Mouse (Mus musculus) limb, embryonic 14.5 days (tissue): ENCODE results near the gene Med17. TPM values are rescaled to one million over a fixed set of nuclear protein-coding genes. Genes with fewer than 3 reads are reported as not detected.

ENCODE experiments used
- ATAC-seq: fragments of 200-750 bp; cut with Nextera tagmentation; 2 replicates; pipeline ENCODE4 v1.8.0; 2017; ENCODE audit warnings: low read depth, moderate number of reproducible peaks, moderate TSS enrichment; ENCODE audit not compliant: low FRiP score
- DNase-seq: peaks from one replicate; pipeline ENCODE4 v3.0.0-alpha.2; 2015; ENCODE audit warnings: low spot score
- H3K27ac ChIP-seq: fragments of 300-500 bp; sonication (generic); replicated peaks from 2 replicates; pipeline ENCODE4 v1.5.1; 2014; ENCODE audit warnings: low read depth, mild to moderate bottlenecking, low read length, moderate library complexity, mixed read lengths
- H3K27me3 ChIP-seq: fragments of 300-500 bp; sonication (generic); 2 replicates; pipeline ENCODE4 v1.6.1; 2014; ENCODE audit warnings: low read length, mixed read lengths; ENCODE audit not compliant: control insufficient read depth, insufficient read depth
- H3K36me3 ChIP-seq: fragments of 300-500 bp; sonication (generic); 2 replicates; pipeline ENCODE4 v1.6.1; 2014; ENCODE audit warnings: mild to moderate bottlenecking, low read length, moderate library complexity, mixed read lengths; ENCODE audit not compliant: control insufficient read depth, insufficient read depth
- H3K4me1 ChIP-seq: fragments of 300-500 bp; sonication (generic); 2 replicates; pipeline ENCODE4 v1.6.1; 2014; ENCODE audit warnings: antibody characterized with exemption, low read length, mixed read lengths; ENCODE audit not compliant: control insufficient read depth, insufficient read depth
- H3K4me2 ChIP-seq: fragments of 300-500 bp; sonication (generic); replicated peaks from 2 replicates; pipeline ENCODE4 v1.6.1; 2014; ENCODE audit warnings: low read depth, mild to moderate bottlenecking, low read length, moderate library complexity; ENCODE audit not compliant: severe bottlenecking
- H3K4me3 ChIP-seq: fragments of 300-500 bp; sonication (generic); replicated peaks from 2 replicates; pipeline ENCODE4 v1.5.1; 2014; ENCODE audit warnings: low read length
- H3K9ac ChIP-seq: fragments of 300-500 bp; sonication (generic); 2 replicates; pipeline ENCODE4 v1.6.1; 2014; ENCODE audit warnings: mild to moderate bottlenecking, low read depth, low read length, moderate library complexity; ENCODE audit not compliant: severe bottlenecking
- H3K9me3 ChIP-seq: fragments of 300-500 bp; sonication (generic); 2 replicates; pipeline ENCODE4 v1.6.1; 2016; ENCODE audit warnings: low read length; ENCODE audit not compliant: control insufficient read depth
- POLR2A ChIP-seq: fragments of 200-500 bp; IDR thresholded peaks from 2 replicates; pipeline ENCODE4 v1.8.0; 2012; ENCODE audit warnings: inconsistent platforms, mild to moderate bottlenecking, moderate library complexity, borderline replicate concordance; ENCODE audit not compliant: insufficient read depth, insufficient read length; ENCODE audit errors: extremely low read depth
- WGBS: fragments of 180-500 bp; shearing (Covaris S2); extraction: QIAGEN DNeasy Blood & Tissue Kit; methylation state at CpG from one replicate; pipeline ENCODE4 v1.1.7; 2014; 5-methylcytosine and 5-hydroxymethylcytosine counted together
- polyA plus RNA-seq, 2 experiments: library from polyadenylated mRNA; depleted of rRNA in 1 of 2; stranded (reverse) in 1 of 2; unstranded in 1 of 2; fragments of >200 nt; fragmentation: Nextera tagmentation in 1 of 2; extraction: Ambion mirVana in 1 of 2; gene quantifications; 2 replicates each; pipeline versions ENCODE4 v1.2.1 to v1.2.3; 2012 to 2014

The Med17 gene
- polyA plus RNA-seq, 2 experiments = 33.6 to 46.4 TPM

DNA sequence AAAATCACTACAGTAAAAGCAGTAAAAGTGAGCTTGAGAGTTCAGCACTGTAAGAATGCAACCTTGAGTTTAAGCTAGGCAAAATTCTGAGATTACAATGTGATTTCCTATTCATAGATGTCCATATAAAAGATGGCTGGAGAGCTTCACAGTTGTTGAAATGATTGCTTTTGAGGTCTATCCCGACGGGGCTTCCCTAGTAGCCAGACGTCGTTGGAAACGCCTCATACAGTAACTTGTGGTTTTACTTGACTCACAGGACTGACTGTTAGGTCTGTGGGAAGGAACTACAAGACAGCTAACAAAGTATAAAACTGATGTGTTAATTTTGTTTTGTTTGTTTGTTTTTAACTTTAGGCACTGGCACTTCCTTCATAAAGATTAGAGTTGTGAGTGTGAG lies 33.9 kb upstream of the Med17 start:
- 82% methylated on average over 5 of the region's 5 CpGs for WGBS
- no peak overlapping the region for H3K27ac ChIP-seq
- no peak for TF ChIP-seq POLR2A
- no peaks in the 10 kb centered on the region for H3K27me3 ChIP-seq
- H3K4me3 ChIP-seq = no peak overlapping the region
- ATAC-seq = no peak
- H3K9ac ChIP-seq = no peak overlapping the region
- DNase-seq = no peak
- H3K4me1 ChIP-seq = peaks cover 5% of the 10 kb centered on the region
- H3K4me2 ChIP-seq = no peak overlapping the region
- no peaks in the 10 kb centered on the region for H3K9me3 ChIP-seq
- H3K36me3 ChIP-seq = peaks cover 77% of the 10 kb centered on the region

DNA sequence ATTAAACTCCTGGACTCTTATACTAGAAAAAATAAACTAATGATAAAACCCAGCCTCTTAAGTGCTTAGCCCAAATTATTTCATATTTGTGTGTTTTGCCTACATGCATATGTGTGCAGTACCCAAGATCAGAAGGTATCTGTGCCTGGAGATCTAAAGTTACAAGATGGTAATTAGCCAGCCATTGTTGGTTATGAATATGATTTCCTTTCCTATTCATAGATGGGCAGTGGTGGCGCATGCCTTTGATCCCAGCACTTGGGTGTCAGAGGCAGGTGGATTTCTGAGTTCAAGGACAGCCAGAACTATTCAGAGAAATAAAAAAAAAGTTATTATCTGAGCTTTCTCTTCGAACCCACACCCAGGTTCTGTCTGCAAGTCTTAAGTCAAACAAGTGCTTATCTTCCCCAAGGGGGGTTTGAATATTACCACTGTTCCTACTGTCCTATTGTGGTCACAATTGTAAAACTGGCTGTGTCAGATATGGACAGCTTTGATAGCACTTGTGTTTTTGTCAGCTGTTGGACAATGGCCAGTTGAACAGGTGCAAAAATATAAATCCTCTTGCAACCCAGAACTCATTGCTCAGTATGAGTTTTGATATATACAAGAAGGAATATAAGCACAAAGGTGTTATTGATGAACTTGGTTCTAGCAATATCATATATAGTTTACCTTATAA lies 32.5 kb upstream of the Med17 start:
- no peak for ATAC-seq
- no peak for DNase-seq
- no peak overlapping the region for H3K4me3 ChIP-seq
- no peaks in the 10 kb centered on the region for H3K9me3 ChIP-seq
- H3K27me3 ChIP-seq = no peaks in the 10 kb centered on the region
- H3K36me3 ChIP-seq = peaks cover 83% of the 10 kb centered on the region
- H3K27ac ChIP-seq = no peak overlapping the region
- no peak for TF ChIP-seq POLR2A
- H3K9ac ChIP-seq = no peak overlapping the region
- H3K4me1 ChIP-seq = peaks cover 16% of the 10 kb centered on the region
- 93% methylated on average over 2 of the region's 2 CpGs for WGBS
- no peak overlapping the region for H3K4me2 ChIP-seq

DNA sequence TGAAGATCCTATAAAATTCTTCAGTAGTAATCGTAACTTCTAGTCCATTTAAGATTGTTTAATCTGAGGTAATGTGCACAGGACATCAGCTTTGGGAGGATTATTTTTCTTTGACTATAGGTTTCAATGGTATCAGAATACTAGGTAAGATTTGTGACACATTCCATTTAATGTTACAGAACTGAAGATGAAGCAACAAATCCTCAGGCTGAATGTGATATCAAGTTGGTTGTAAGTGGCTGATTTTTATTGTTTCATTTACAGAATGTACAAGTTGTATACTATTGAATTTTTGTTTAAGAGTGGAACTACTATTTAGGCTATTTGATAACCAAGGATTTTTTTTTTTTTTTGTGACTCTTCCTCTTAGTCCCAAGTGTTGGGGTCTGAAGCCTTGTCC lies 30.4 kb upstream of the Med17 start:
- ATAC-seq (no peak), DNase-seq (no peak)
- no peaks in the 10 kb centered on the region for H3K9me3 ChIP-seq
- H3K4me1 ChIP-seq = peaks cover 18% of the 10 kb centered on the region
- no peak overlapping the region for H3K9ac ChIP-seq
- no peak overlapping the region for H3K4me3 ChIP-seq
- no peaks in the 10 kb centered on the region for H3K27me3 ChIP-seq
- 92% methylated on average over 1 of the region's 1 CpGs for WGBS
- no peak overlapping the region for H3K4me2 ChIP-seq
- H3K36me3 ChIP-seq = peaks cover 72% of the 10 kb centered on the region
- TF ChIP-seq POLR2A = no peak
- no peak overlapping the region for H3K27ac ChIP-seq

DNA sequence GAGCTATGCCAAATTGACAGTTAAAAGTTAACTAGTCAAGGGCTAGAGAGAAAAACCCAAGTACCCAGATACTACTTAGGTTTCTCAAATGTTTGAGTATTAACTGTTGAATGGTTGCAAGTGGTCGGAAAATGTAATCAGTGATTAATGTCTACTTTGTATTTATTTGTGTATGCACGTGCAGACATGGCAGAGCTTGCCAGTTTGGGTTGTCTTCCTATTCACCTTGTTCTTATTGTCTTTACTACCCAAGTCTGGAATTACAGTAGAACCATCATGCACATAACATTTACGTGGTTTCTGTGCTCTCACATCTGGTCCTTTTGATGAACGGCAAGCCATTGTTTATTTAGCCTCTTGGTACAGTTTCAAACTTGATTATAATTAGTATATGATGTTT lies 29.7 kb upstream of the Med17 start:
- ATAC-seq (no peak), DNase-seq (no peak)
- H3K9me3 ChIP-seq = no peaks in the 10 kb centered on the region
- WGBS = 70% methylated on average over 4 of the region's 4 CpGs
- no peak for TF ChIP-seq POLR2A
- H3K36me3 ChIP-seq = peaks cover 64% of the 10 kb centered on the region
- H3K27ac ChIP-seq = no peak overlapping the region
- peaks cover 18% of the 10 kb centered on the region for H3K4me1 ChIP-seq
- no peaks in the 10 kb centered on the region for H3K27me3 ChIP-seq
- H3K4me2 ChIP-seq = no peak overlapping the region
- H3K9ac ChIP-seq = no peak overlapping the region
- H3K4me3 ChIP-seq = no peak overlapping the region

DNA sequence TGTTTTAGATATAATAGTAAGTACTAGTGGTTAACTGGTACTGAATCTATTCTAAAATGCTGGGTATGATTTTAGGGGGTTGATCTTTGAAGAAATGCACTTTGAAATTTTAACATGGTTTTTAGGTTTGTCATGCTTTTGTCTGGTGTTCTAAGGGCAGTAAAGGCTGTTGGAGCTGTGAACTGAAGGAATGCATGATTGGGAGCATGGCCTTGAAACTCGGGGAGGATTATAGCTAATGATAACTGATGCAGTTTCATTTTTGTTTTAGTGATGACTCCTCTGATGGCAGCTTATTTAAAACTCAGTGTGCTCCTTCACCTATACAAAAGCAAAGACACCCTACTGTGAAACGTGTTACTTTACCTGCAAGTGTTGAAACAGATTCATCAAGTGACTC lies 28.5 kb upstream of the Med17 start:
- no peak for ATAC-seq

More for the DNA sequence above, 28.5 kb upstream of the Med17 start:
- WGBS = 54% methylated on average over 2 of the region's 2 CpGs
- Histone ChIP-seq H3K27ac (no peak overlapping the region), H3K4me2 (no peak overlapping the region), H3K9me3 (no peaks in the 10 kb centered on the region), H3K36me3 (peaks cover 52% of the 10 kb centered on the region), H3K4me3 (no peak overlapping the region), H3K4me1 (peaks cover 18% of the 10 kb centered on the region), H3K9ac (no peak overlapping the region), H3K27me3 (no peaks in the 10 kb centered on the region)
- TF ChIP-seq POLR2A = no peak
- no peak for DNase-seq
